Mouse (Mus musculus) cortical plate, adult 2 months (tissue): ENCODE measurements around the gene Stim2.

Source experiments
- CTCF ChIP-seq: fragments of 200-500 bp; IDR thresholded peaks from 2 replicates; pipeline ENCODE4 v1.5.1; 2011; ENCODE audit warnings: mild to moderate bottlenecking, control low read depth, low read length; ENCODE audit not compliant: insufficient read depth; ENCODE audit errors: extremely low read depth
- POLR2A ChIP-seq: fragments of 200-500 bp; IDR thresholded peaks from 2 replicates; pipeline ENCODE4 v1.6.1; 2011; ENCODE audit warnings: mild to moderate bottlenecking, low read length, control low read depth; ENCODE audit not compliant: insufficient read depth; ENCODE audit errors: extremely low read depth

GRCm38 (mm10) chr5:54118410-54119212, 120.3 kb downstream of the Stim2 start:
- TF ChIP-seq POLR2A (no peak), CTCF (no peak)
